Mouse (Mus musculus): ENCODE data around the gene Pxmp4.
A peak's percentile ranks its signal among the peaks of the same experiment; 100 is the strongest.

Gene Pxmp4

GRCm38 (mm10) chr2:154572996-154573395, 30.5 kb downstream of the Pxmp4 start:
- DNase-seq (ENCODE audit: low spot score in 2 of 2) = no peak

- DNase-seq (ENCODE audit: low spot score in 2 of 2) = no peak
Measured at GRCm38 (mm10) chr2:154571976-154572375, 31.5 kb downstream of the Pxmp4 start.

DNA sequence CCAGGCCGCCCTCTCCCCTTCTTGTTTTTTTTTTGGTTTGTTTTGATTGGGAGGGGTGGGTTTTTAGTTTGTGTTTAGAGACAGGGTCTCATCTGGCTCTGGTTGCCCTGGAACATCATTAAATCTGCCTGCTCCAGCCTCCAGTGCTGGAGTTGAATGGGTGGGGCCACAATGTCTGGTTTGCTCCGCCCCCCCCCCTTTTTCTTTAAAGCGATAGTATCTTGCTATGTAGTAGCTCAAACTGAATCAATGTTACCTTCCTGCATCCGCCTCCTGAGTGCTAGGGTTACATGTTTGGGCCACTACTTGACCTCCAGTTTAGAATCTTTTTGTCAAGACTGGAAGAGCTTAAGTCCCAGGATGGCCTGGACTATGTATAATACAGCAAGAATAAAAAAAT, 32.2 kb downstream of the Pxmp4 start:
- no peak for DNase-seq (ENCODE audit: low spot score in 2 of 2)

DNA sequence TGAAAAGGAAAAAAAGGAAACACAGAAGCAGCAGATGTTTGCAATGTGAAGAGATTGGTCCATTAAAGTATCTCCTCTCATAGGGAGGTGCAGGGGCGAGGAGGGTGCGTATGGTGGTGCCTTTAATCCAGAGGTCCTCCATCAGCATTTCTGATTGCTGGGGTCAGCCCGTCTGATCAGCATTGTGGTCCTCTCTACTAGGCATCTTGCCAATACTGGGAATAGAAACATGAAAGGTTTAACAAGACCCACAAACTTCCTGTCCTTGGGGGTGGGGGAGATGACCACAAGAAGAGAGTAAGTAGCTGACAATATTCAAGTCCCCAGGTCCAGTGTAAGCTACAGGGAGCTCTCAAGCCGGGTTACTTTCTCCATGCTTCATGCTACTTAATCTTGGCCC, 32.8 kb downstream of the Pxmp4 start:
- DNase-seq (ENCODE audit: low spot score in 2 of 2) = no peak

DNA sequence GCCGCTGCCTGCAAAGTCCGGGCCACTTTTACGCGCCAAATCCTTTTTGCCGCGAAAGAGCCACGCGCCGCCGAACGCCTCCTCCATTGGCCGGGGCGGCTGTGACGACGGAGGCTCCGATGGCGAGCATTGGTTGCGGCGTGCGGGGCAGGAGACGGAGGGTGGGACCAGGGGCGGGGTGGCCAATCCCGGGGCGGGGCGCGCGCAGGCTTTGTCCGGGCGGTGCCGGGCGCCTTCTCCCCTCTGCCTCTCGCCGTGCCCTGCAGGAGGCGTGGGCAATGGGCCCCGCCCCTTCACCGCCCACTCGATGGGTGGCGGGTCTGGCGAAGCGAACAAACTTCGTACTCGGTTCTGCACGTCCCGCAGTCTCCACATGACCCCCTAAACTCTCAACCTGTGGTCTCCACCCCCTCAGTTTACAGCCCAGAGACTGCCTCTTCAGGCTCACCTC, 33.6 kb downstream of the Pxmp4 start, which contains the start of gene E2f1:
Gene E2f1, minus strand, starts transcription at position 57 of the 451 bp plus-strand sequence.
- DNase-seq (ENCODE audit: low spot score in 2 of 2) = peak; percentile 93 to 94

DNA sequence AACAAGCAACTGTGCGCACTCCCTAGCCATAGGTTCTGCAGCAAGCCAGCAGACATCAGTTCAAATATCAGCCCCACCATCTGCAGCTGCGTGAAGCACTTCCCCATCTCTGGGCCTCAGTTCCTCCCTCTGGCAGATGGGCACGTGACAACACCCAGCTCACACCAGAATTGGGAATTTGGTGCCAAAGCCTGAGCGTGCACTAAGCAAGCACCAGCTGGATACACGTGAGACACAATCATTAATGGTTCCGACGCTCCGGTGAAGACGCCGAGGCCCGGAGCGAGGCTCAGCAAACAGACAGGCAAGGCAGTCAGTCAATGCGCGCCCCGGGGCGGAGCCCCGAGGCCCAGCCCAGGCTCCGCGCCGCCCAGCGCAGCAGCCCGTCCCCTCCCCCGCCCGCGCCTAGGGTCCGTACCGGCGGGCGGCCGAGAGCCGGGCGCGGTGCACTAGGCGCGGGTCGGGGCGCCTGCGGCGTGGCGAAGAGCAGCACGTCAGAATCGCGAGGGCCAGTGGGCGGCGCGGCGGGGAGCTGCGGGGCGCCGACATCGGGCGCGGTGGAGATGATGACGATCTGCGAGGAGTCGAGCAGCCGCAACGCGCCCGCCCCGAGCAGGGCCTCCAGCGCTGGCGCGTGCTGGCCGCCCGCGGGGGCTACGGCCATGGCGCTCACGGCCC, 34.3 kb downstream of the Pxmp4 start:
- DNase-seq (ENCODE audit: low spot score in 2 of 2) = peak; percentile 51 to 60

GRCm38 (mm10) chr2:154568329-154569070, 35.0 kb downstream of the Pxmp4 start:
- no peak for DNase-seq (ENCODE audit: low spot score in 2 of 2)

DNA sequence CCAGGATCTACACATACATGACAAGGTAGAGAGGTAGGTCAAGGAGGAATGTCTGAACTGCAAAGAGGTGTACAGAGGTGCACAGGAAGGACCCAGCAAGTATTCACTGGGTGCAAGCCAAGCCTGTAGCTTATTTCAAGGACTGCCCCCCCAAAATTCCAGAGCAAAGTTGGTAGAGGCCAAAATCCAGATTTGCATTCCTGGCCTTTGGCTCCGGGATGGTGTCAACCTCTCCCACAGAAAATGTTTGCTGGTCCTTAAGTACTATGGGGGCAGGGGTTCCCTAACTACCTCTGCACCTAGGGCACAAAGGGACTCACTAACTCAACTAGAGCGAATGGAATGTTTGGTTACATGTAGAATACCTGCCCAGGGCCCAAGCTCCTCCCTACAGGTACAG, 35.7 kb downstream of the Pxmp4 start:
- DNase-seq (ENCODE audit: low spot score in 2 of 2) = no peak

DNA sequence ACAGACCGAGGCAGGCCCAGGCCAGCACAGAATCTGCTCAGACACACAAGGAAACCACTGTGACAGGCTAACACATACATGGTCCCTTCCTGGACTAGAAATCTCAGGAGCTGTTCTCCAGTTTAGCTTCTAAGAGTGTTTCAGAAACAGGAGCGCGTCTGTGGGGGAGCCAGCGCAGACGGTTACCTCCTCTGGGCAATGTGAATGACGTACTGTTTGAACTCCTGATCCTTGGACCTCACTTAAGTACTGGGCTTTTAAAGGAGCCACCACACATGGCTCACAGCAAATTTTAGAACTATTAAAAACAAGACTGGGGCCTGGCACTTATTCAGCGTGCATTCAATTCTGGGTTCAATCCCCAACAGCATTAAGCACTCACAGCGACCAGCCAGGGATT, 36.9 kb downstream of the Pxmp4 start:
- DNase-seq (ENCODE audit: low spot score in 2 of 2) = no peak

GRCm38 (mm10) chr2:154565562-154565961, 37.9 kb downstream of the Pxmp4 start:
- no peak for DNase-seq (ENCODE audit: low spot score in 2 of 2)

- no peak for DNase-seq (ENCODE audit: low spot score in 2 of 2)
Measured at GRCm38 (mm10) chr2:154563612-154564170, 39.8 kb downstream of the Pxmp4 start.

GRCm38 (mm10) chr2:154558264-154559039, 45.1 kb downstream of the Pxmp4 start, which contains the start of gene Necab3:
Gene Necab3 (minus strand): TSS chr2:154558890.
- peak in 1 of 2 experiments; percentile 35 for DNase-seq (ENCODE audit: low spot score in 2 of 2)

DNA sequence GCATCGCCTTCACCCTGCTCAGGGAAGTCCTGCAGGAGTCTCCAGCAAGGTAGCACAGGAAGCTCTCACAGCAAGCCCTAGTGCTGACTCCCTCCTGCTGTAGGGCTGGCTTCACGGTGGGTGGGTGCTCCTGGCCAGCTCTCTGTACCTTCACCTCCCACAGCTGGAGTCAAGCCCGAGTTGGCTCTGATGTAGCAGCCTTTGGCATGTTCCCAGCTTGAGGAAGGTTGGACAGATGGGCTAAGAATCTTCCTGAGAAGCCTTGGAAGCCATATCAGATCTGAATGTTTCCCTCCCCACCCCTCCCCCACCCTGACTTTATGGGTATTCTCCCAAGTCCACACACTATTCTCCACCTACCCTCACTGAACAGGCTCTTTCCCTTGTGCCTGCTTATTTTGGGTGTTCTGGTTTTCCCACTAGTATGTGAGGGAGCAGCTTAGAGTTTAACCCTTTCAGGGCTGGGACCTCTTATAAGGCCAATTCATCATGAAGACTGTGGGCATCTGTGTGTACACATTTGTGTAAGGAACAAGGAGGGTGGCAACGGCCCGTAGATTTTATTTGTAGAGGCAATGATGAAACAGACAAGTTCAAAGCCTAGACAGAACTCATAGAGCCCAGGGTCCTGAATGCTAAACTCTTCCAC, 46.2 kb downstream of the Pxmp4 start:
- DNase-seq (ENCODE audit: low spot score in 2 of 2) = no peak

DNA sequence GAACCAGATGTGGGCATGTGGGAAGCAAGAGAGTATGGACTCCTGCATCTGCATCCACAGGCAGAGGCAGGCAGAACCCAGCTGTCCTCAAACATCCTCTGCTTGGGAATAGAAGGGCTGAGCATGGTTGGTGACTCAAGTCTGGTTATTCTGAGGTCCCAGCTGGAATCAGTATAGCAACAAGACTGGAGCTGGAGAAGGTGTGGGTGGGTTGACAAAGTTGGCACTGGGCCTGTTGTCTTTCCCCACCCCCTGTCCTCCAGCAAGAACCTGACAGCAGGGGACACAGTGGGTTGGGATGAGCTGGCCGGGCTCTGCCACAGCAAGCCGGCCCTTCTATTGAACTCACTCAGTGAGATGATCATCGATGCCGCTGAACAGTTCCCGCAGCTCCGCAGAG, 48.3 kb downstream of the Pxmp4 start:
- DNase-seq (ENCODE audit: low spot score in 2 of 2) = no peak

DNA sequence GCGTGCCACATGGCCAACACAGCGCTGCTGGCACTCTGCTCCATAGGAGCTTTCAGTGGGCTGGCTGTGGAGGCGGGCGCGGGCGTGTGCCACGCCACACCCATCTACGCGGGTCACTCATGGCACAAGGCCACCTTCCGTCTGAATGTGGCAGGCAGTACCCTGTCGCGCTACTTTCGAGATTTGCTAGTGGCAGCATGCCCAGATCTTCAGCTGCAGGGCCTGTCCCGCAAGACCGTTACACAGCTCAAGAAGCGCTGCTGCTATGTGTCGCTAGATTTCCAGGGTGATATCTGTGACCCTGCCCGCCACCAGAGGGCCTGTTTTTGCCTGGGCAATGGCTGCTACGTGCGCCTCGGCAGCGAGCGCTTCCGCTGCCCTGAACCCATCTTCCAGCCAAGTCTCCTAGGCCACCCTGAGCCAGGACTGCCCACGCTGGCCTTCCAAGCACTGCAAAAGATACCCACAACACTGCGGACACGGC, 51.0 kb downstream of the Pxmp4 start:
- peak; percentile 52 to 63 for DNase-seq (ENCODE audit: low spot score in 2 of 2)

DNA sequence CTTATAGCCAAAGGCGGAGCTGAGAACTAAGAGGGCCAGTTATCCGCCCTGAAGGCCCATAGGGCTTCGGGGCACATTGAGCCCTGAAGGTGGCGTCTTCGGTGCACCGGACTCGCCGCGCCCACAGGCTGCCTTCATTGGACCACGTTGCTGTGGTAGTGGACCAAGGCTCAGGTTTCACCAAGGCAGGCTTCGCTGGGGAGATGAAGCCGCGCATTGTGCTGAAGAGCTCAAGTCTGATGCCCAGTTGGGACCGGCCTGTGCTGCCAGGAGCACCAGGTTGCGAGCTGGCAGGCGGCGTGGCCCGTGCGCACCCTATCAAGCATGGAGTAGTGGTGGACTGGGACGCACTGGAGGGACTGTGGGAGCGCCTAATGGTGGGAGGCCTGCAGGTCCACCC, 51.6 kb downstream of the Pxmp4 start:
- DNase-seq (ENCODE audit: low spot score in 2 of 2) = no peak

DNA sequence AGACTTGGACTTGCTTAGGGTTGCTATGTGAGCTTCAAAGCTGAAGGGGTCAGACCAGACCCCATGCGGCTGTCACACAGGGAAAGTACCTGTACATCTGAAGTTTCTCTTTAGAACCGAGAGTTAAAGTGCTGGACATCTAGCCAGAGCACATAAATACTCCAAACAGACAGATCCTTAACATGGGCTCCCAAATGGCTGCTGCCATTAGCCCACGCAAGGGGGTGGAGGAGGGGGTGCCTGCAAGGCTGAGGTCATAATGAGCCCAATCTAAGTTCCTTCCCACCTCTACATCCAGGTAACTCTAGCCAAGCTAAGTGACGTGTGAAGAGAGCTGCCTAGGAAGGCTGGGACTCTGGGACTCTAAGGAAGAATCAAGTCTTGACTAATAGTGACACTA, 52.0 kb downstream of the Pxmp4 start, which contains the start of gene Actl10:
Gene Actl10, plus strand, starts transcription at position 301 of the 400 bp plus-strand sequence.
- no peak for DNase-seq (ENCODE audit: low spot score in 2 of 2)

DNA sequence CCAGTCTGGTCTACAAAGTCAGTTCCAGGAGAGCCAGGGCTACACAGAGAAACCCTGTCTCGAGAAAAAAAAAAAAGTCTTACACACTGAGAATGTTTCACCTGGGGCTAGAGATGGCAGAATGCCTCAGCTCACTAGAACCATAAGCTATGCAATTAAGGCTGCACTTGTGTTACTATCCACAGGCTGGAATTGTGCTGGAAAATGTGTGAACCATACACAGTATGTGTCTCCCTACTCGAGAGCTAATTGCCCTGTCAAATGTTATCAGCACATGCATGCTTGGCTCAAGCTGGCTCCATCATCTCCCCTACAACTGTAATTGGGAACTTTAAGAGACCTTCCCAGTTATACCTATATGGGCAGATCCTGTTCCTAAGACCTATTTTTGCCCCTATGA, 52.6 kb downstream of the Pxmp4 start:
- no peak for DNase-seq (ENCODE audit: low spot score in 2 of 2)

DNA sequence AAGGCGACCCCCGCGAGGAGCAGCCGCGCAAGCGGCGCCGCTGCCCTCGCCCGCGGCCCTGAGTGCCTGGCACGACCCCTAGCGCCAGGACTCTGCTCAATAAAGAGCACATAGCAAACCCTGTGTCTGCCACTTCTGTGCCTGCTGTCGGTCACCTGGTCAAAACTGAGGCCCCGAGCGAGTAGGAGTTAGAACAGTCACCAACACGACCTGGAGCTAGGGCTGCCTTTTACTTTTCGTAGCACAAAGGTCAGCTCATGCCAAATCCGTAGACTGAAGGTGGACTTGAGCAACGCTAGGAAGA, 53.7 kb downstream of the Pxmp4 start:
- DNase-seq (ENCODE audit: low spot score in 2 of 2) = no peak

GRCm38 (mm10) chr2:154549127-154549885, 54.2 kb downstream of the Pxmp4 start:
- DNase-seq (ENCODE audit: low spot score in 2 of 2) = peak; percentile 33 to 41

GRCm38 (mm10) chr2:154548688-154549087, 54.8 kb downstream of the Pxmp4 start:
- DNase-seq (ENCODE audit: low spot score in 2 of 2) = no peak

All from spleen, postnatal 14 days (tissue).